Mouse (Mus musculus) urinary bladder, adult 18-20 months (tissue): ENCODE measurements at regions not wholly inside any gene's neighbourhood (a gene's known extent, or its start where the extent isn't known, plus 50 kb on each side); places are given as distances from the start of the nearest gene placed in this dataset.

ENCODE experiments used
- DNase-seq, 2 experiments: peaks; one replicate each; pipeline ENCODE4 v3.0.0; 2022; ENCODE audit warnings: low spot score in 2 of 2, mixed read lengths in 2 of 2

GRCm38 (mm10) chr5:111892956-111893355 is 159.2 kb downstream of the Gm26897 start:
- no peak for DNase-seq

GRCm38 (mm10) chr5:111893905-111894311 is 160.2 kb downstream of the Gm26897 start:
- peak in 1 of 2 experiments; percentile 62 for DNase-seq

GRCm38 (mm10) chr5:111897568-111897967 is 163.8 kb downstream of the Gm26897 start:
- no peak for DNase-seq

GRCm38 (mm10) chr5:111898482-111898881 is 164.8 kb downstream of the Gm26897 start:
- DNase-seq: no peak

GRCm38 (mm10) chr5:111901197-111901596 is 167.5 kb downstream of the Gm26897 start:
- no peak for DNase-seq

- DNase-seq: no peak
These were observed 168.0 kb downstream of the Gm26897 start for GRCm38 (mm10) chr5:111901678-111902077.

- DNase-seq: no peak
These were observed 174.4 kb downstream of the Gm26897 start for GRCm38 (mm10) chr5:111908085-111908484.

- DNase-seq: no peak
These were observed 176.8 kb downstream of the Gm26897 start for GRCm38 (mm10) chr5:111910514-111910913.

GRCm38 (mm10) chr5:111913354-111913753 is 179.6 kb downstream of the Gm26897 start:
- DNase-seq: no peak

- no peak for DNase-seq
These were observed 180.6 kb downstream of the Gm26897 start for GRCm38 (mm10) chr5:111914296-111914695.

GRCm38 (mm10) chr5:111917643-111918252 is 184.0 kb downstream of the Gm26897 start:
- no peak for DNase-seq

- DNase-seq: no peak
These were observed 185.2 kb downstream of the Gm26897 start for GRCm38 (mm10) chr5:111918888-111919287.

- DNase-seq: no peak
These were observed 189.4 kb downstream of the Gm26897 start for GRCm38 (mm10) chr5:111922991-111923701.

- DNase-seq: no peak
These were observed 192.0 kb downstream of the Gm26897 start for GRCm38 (mm10) chr5:111925757-111926156.

GRCm38 (mm10) chr5:111929180-111929990 is 195.7 kb downstream of the Gm26897 start:
- DNase-seq: no peak

GRCm38 (mm10) chr5:111929991-111930339 is 196.2 kb downstream of the Gm26897 start:
- no peak for DNase-seq

GRCm38 (mm10) chr5:111931733-111932132 is 198.0 kb downstream of the Gm26897 start:
- peak in 1 of 2 experiments; percentile 14 for DNase-seq

GRCm38 (mm10) chr5:111935381-111936134 is 201.8 kb downstream of the Gm26897 start:
- no peak for DNase-seq

- DNase-seq: no peak
These were observed 208.1 kb downstream of the Gm26897 start for GRCm38 (mm10) chr5:111941831-111942230.

- DNase-seq: no peak
These were observed 209.1 kb downstream of the Gm26897 start for GRCm38 (mm10) chr5:111942792-111943191.

- no peak for DNase-seq
These were observed 209.8 kb downstream of the Gm26897 start for GRCm38 (mm10) chr5:111943337-111944162.
